Mouse (Mus musculus) liver, adult (tissue): ENCODE measurements around the gene Tldc2.

Experiments used
- GATA4 ChIP-seq: IDR thresholded peaks from 2 replicates; pipeline ENCODE4 v1.6.1; 2014; ENCODE audit warnings: mild to moderate bottlenecking, low read length; ENCODE audit not compliant: insufficient replicate concordance

Tldc2 gene

DNA sequence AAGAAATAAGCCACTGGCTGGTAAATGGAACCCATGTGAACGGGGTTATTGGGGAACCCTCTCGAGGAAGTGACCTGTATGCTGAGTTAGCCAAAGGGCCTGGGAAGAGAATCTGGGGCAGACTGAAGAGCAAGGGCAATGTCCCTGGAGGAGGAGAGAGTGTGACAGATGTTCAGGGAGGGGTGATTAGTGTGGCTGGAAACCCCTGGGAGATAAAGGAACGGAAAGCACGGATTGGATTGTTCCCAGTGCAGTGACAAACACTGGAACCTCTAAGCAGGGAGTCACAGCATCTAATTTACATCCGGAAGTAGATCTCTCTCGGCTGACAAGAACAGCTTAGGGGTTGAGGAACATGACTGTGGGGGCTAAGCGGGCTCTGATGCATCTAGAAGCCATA, 4.9 kb upstream of the Tldc2 start:
- peak; percentile 65; the same call in 1 of the 2 replicates for TF ChIP-seq GATA4

GRCm38 (mm10) chr2:157084831-157085585, 1.8 kb upstream of the Tldc2 start:
- no peak for TF ChIP-seq GATA4

DNA sequence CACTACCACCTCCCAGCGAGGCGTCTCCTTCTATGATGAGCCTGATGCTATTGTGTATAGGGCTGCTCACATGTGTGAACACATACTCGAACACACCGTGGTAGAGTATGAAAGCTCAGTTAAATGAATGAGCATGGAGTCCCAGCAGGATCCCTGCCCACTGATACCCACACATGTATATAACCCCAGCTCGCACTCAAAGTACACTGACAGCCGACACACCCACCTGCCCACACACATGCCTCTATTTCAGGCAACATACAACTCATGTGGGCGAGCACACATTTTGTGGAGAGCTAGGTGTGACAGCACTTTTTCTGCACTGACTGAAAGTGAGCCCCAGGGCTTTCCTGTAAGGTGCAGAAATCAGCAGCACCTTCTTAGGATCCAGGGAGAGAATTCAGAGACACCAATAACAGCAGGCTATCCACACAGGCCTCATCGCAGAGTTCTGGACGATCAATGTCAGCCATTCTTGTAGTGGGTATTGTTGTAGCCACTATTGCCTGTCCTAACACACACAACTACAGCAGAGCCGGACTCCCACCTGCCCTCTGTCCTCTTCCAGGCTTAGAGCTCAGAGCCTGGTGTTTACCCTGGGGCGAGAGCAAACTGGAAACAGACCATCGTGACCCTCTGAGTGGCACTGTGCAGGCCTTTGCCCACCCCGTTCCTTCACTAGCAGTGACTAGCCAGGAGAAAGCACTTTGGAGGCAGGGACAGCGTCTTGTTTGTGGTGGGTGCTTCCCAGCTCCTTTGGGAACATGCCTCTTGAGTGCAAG, 872 bp downstream of the Tldc2 start:
- TF ChIP-seq GATA4, result no peak

- TF ChIP-seq GATA4, result no peak
Measured at GRCm38 (mm10) chr2:157092024-157092423, 5.2 kb downstream of the Tldc2 start.

DNA sequence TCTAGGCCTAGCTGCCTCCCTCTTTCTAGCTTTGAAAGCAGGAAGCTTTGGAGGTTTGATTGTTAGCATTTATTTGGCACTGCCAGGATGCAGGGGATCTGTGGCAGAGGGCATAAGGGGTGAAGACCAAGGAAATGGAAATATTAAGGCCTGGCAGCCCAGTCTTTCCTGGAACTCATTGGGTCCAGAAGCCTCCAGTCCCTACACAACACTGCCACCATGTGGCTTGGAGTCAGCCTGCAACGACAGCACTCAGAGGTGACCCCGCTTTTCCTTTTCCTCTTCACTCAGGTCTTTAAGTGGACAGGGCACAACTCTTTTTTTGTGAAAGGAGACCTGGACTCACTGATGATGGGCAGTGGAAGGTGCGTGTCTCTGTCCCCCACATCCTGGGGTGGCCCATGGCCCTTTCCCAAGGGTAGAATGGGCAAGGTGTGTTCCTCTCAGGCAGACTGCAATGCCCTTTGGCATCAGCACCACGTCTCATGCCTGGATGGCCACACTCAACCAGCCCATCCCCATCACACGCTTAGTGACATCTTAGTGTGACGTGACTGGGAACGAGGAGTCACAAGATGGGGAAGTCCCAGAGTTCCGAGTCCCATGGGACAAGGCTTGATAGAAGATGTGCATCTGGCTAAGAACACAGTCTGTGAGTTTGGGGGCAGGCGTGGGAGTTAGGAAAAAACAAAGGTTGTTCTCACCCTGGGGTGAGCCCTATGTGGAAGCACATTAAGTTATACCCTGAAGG, 8.3 kb downstream of the Tldc2 start:
- TF ChIP-seq GATA4, result no peak

DNA sequence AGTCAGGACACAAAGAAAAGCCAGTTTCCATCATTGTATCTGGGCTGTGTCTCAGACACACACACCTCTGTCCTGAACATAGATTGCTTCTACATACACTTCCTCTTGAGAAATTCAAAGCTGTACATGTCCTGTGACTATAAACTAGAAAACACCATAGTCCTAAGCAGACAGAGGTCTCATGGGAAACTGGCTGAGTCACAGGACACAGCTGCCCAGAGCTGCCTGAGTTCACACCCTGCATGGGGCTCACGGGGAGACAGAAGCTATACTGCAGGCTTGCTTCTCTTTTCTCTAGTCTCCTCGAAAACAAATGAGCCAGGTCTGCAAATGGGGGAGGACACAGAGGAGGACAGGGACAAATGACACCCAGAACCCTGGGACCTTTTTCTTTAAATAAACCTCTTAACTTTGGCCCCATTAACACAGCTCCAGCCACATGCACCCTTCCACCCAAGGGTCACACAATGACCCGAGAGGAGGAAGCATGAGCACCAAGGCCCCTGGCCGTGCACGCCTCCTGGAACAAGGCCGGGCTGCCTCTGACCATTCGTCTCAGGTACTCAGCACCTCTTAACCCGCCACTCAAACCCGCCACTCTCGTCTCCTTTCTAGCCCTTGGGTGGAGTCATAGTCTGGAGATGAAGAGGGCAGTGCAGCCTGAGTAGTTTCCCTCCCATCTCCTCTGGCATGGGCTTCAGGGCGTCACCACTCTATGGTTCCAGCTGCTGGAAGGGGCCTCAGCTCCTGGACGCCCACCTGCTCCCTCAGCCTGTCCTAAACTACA, 12.9 kb downstream of the Tldc2 start:
- TF ChIP-seq GATA4, result no peak

DNA sequence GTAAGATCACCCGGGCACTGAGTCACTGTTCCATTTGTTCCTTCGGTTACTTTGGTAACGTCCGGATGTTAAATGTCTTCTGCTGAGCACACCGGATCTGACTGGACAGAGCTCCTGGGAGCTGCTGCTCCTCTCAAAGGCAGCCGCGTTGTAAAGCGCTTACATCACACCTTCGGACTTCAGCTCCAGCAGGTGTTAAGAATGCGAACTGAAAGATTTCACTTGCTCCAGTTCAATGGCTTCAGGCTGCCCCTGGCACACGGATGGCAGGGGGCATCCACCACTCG, 13.4 kb downstream of the Tldc2 start:
- TF ChIP-seq GATA4, result no peak

DNA sequence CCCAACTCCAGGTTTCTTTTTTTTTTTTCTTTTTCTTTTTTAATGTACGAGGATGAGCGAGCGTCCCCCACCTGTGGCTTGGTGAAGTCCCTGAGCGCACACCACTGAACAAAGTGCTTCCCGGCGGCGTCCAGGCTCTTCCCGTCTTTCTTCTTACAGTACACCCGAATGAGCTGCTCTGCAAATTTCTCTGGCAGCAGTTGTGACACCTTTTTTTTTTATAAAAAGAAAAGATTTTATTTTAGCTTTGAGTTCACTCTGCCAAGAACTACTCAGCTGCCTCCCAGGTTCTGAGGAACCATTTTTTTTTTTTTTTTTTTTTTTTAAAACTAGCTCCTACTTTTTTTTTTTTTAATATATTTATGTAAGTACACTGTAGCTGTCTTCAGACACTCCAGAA, 14.8 kb downstream of the Tldc2 start:
- no peak for TF ChIP-seq GATA4

DNA sequence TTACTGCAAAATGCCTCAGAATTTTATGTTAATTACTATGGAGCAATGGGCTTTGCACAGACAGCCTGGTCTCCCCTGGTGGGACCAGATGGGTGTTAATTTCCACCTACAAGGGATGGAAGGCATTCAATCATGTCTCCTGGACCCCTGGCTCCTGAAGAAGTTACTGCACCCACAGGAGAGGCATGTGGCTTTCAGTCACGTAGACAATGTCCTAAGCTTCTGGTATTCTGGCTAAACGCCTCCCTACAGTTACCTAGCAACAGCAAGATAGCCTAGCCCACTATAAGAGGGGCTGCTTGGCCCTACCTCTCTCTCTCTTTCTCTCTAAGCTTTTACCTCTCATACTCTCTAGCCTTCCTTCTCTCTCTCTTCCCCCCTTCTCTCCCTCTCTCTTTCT, 15.4 kb downstream of the Tldc2 start:
- no peak for TF ChIP-seq GATA4

- no peak for TF ChIP-seq GATA4
Measured at GRCm38 (mm10) chr2:157104454-157104853, 17.6 kb downstream of the Tldc2 start.

- no peak for TF ChIP-seq GATA4
Measured at GRCm38 (mm10) chr2:157108236-157108635, 21.4 kb downstream of the Tldc2 start.

DNA sequence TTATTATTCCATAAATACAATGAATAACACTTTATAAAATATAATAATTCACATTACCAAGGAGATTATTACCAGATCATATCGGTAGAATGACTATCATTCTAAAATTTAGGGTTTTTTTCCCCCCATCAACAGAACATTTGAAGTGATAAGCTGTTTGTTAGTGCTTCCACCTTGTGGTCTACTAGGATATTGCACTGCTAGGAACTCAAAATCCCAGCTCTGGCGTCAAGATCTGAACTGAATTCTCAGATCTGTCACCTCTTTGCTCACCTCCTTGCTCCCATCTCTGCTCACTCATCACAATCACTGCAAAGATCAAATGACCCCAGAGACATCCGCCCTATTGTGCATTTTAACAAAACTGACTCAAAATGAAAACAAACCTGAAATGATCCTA, 30.1 kb downstream of the Tldc2 start:
- TF ChIP-seq GATA4, result no peak

GRCm38 (mm10) chr2:157118556-157118955, 31.7 kb downstream of the Tldc2 start:
- TF ChIP-seq GATA4, result no peak

DNA sequence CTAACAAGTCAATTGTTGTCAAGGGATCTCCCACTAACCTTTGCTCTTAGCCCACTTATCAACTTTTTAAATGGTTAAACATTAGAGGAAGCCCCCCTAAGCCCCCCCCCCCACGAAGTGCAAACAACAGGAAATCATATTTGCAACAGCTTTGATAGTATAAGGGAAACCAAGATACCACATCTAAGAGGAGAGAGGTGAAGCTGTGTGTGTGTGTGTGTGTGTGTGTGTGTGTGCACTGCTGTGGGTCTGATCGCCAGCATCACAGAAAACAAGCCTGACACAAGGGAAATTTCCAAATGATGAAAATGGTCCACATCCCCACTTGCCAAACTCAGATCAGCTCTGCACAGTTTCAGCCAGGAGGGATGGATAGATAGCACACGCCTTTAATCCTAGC, 32.2 kb downstream of the Tldc2 start:
- TF ChIP-seq GATA4, result no peak

GRCm38 (mm10) chr2:157121766-157122165, 34.9 kb downstream of the Tldc2 start:
- TF ChIP-seq GATA4, result no peak
